Comparison of ENCODE assay signal across 23 mouse cellular contexts in genomic region chr19:32620859-32621445, GRCm38 (mm10). TPM values are rescaled to one million over a fixed set of nuclear protein-coding genes. Genes with fewer than 3 reads are reported as not detected.
DNase-seq lines count a peak whose midpoint lies in the region; ATAC-seq and TF ChIP-seq lines count a peak whose summit lies in the region.
"Had no signal": no experiment of that assay in that cellular context is flagged by ENCODE, and none has a peak within 500 bp of the region (broad histone marks: within the 10 kb centered on the region; RNA-seq: fewer than 3 reads in every experiment).

No protein-coding gene starts in this region.

- H3K27ac ChIP-seq in hindbrain, postnatal 0 days = no peak overlapping the region
- H3K27ac ChIP-seq: embryonic facial prominence, embryonic 12.5 days; forebrain, embryonic 13.5 days; heart, embryonic 15.5 days; limb, embryonic 13.5 days; stomach, postnatal 0 days had no signal

- 92% methylated on average over 15 of the region's 15 CpGs for WGBS in hindbrain, postnatal 0 days

- intact Hi-C loops in gastrocnemius, postnatal 14 days (cut with DNase I; ENCODE audit: low total_unique reads) = no loop called here

- peak; percentile 11 for ATAC-seq in CD4-positive, CD25-positive, alpha-beta regulatory T cell, adult 4 months
- ATAC-seq in hindbrain, postnatal 0 days = no peak
- ATAC-seq: activated CD4-positive, CD25-positive, alpha-beta regulatory T cell, adult 4 months; forebrain, embryonic 13.5 days had no signal

- H3K4me3 ChIP-seq in hindbrain, postnatal 0 days (ENCODE audit: low read length) = no peak overlapping the region
- H3K4me3 ChIP-seq: embryonic facial prominence, embryonic 12.5 days; erythroblast, embryonic 14.5 days; forebrain, embryonic 13.5 days; heart, embryonic 15.5 days; limb, embryonic 13.5 days had no signal

- H3K27me3 ChIP-seq in hindbrain, postnatal 0 days (ENCODE audit: insufficient read depth, low read length) = no peaks in the 10 kb centered on the region
- H3K27me3 ChIP-seq: embryonic facial prominence, embryonic 12.5 days; forebrain, embryonic 13.5 days; heart, embryonic 15.5 days; limb, embryonic 13.5 days had no signal

- no peak overlapping the region for H3K9ac ChIP-seq in hindbrain, postnatal 0 days (replicated peaks; ENCODE audit: low read length)
- H3K9ac ChIP-seq: embryonic facial prominence, embryonic 12.5 days; forebrain, embryonic 13.5 days; heart, embryonic 15.5 days; limb, embryonic 13.5 days had no signal

- no peaks in the 10 kb centered on the region for H3K9me3 ChIP-seq in hindbrain, postnatal 0 days (ENCODE audit: low read length)
- H3K9me3 ChIP-seq: embryonic facial prominence, embryonic 12.5 days; forebrain, embryonic 13.5 days; heart, embryonic 15.5 days; limb, embryonic 13.5 days had no signal

- TF ChIP-seq CTCF in hindbrain, postnatal 0 days (IDR thresholded peaks at IDR 0.05; ENCODE audit: low read depth) = no peak

- H3K36me3 ChIP-seq in hindbrain, postnatal 0 days (ENCODE audit: insufficient read depth, low read length) = no peaks in the 10 kb centered on the region
- H3K36me3 ChIP-seq: embryonic facial prominence, embryonic 12.5 days; heart, embryonic 15.5 days had no signal

- H3K4me2 ChIP-seq in hindbrain, postnatal 0 days (ENCODE audit: low read depth, low read length) = no peak overlapping the region
- H3K4me2 ChIP-seq: embryonic facial prominence, embryonic 12.5 days; forebrain, embryonic 13.5 days; heart, embryonic 15.5 days; limb, embryonic 13.5 days had no signal

- peak; percentile 37 for DNase-seq in CD4-positive helper T cell, adult 2 months (ENCODE audit: low read depth, low spot score)
- DNase-seq in induced T-regulatory cell, adult 2 months (ENCODE audit: low read depth) = peak; percentile 6
- peak; percentile 67 for DNase-seq in thymus, postnatal 25 days
- DNase-seq in right cerebral cortex, postnatal 10 days (ENCODE audit: low spot score in 2 of 2) = no peak
- no peak for DNase-seq in gastrocnemius, postnatal 14 days
- DNase-seq in hindbrain, postnatal 0 days (ENCODE audit: low spot score) = no peak
- DNase-seq: adrenal gland, postnatal 14 days; cerebellum, adult 11 months; cerebellum, postnatal 10 days; gastrocnemius, postnatal 36 days; heart, postnatal 4 days; layer of hippocampus, adult 9-11 months; lung, postnatal 14 days; midbrain, embryonic 14.5 days; right cerebral cortex, postnatal 25 days had no signal

- no peaks in the 10 kb centered on the region for H3K4me1 ChIP-seq in hindbrain, postnatal 0 days (ENCODE audit: insufficient read depth, low read length)
- H3K4me1 ChIP-seq: embryonic facial prominence, embryonic 12.5 days; forebrain, embryonic 13.5 days; heart, embryonic 15.5 days had no signal

RNA-seq across cellular contexts. Expression of gene Papss2, which starts 25.4 kb away (rescaled TPM):
- polyA plus RNA-seq in CD4-positive, CD25-positive, alpha-beta regulatory T cell, adult 4 months (2017; shearing (Covaris generic)) = under 1 TPM; 0.16 to 0.35 TPM
- total RNA-seq in gastrocnemius, postnatal 14 days (2021) = 10 to 100 TPM; 11.3 to 13.8 TPM
- total RNA-seq in hindbrain, postnatal 0 days (2014; rRNA removed) = 6.5 and 7.1 TPM in 2 replicates
- polyA plus RNA-seq in hindbrain, postnatal 0 days (2015; fragmentation: Nextera tagmentation; extraction: Ambion mirVana) = 2.0 and 2.7 TPM in 2 replicates

Comparison
In these comparisons a context has a peak if more than half of its experiments do, and no peak if none do; other contexts are left out.
1. DNase-seq: peak in CD4-positive helper T cell, adult 2 months (single experiment), induced T-regulatory cell, adult 2 months (single experiment) and thymus, postnatal 25 days (single experiment); none in right cerebral cortex, postnatal 10 days (0 of 2), gastrocnemius, postnatal 14 days (single experiment) and hindbrain, postnatal 0 days (single experiment).